Mouse (Mus musculus) kidney, postnatal 25 days (tissue): Measurements from ENCODE around the gene Ddost.

ENCODE experiments used
- DNase-seq, 2 experiments: peaks; one replicate each; pipeline ENCODE4 v3.0.0; 2021; ENCODE audit warnings: mixed read lengths in 2 of 2

Ddost gene

GRCm38 (mm10) chr4:138339963-138340362, 35.4 kb downstream of the Ddost start:
- DNase-seq, result peak; percentile 61 to 80

- DNase-seq, result no peak
These were observed 36.9 kb downstream of the Ddost start for GRCm38 (mm10) chr4:138341393-138341792.

- DNase-seq, result peak in 1 of 2 experiments; percentile 32
These were observed 37.5 kb downstream of the Ddost start for GRCm38 (mm10) chr4:138342048-138342447.

- DNase-seq, result peak; percentile 84 to 94
These were observed 38.2 kb downstream of the Ddost start for GRCm38 (mm10) chr4:138342778-138343177.

- DNase-seq, result peak; percentile 58 to 75
These were observed 38.9 kb downstream of the Ddost start for GRCm38 (mm10) chr4:138343341-138343837.

GRCm38 (mm10) chr4:138344891-138345545, 40.5 kb downstream of the Ddost start:
- DNase-seq, result peak in 1 of 2 experiments; percentile 58

- DNase-seq, result no peak
These were observed 42.8 kb downstream of the Ddost start for GRCm38 (mm10) chr4:138347280-138347679.

- peak; percentile 52 to 73 for DNase-seq
These were observed 44.2 kb downstream of the Ddost start for GRCm38 (mm10) chr4:138348716-138349115.

- DNase-seq, result no peak
These were observed 47.3 kb downstream of the Ddost start for GRCm38 (mm10) chr4:138351821-138352220.

- no peak for DNase-seq
These were observed 48.2 kb downstream of the Ddost start for GRCm38 (mm10) chr4:138352692-138353091.

- peak; percentile 64 to 73 for DNase-seq
These were observed 49.1 kb downstream of the Ddost start for GRCm38 (mm10) chr4:138353438-138354171.

GRCm38 (mm10) chr4:138355496-138355895, 51.0 kb downstream of the Ddost start:
- no peak for DNase-seq

GRCm38 (mm10) chr4:138356141-138356540, 51.6 kb downstream of the Ddost start:
- peak in 1 of 2 experiments; percentile 31 for DNase-seq

GRCm38 (mm10) chr4:138356551-138356950, 52.0 kb downstream of the Ddost start:
- DNase-seq, result no peak

- no peak for DNase-seq
These were observed 53.6 kb downstream of the Ddost start for GRCm38 (mm10) chr4:138358176-138358575.

- peak in 1 of 2 experiments; percentile 28 for DNase-seq
These were observed 56.9 kb downstream of the Ddost start for GRCm38 (mm10) chr4:138361370-138361821.
